Mouse (Mus musculus) layer of hippocampus, adult 9-11 months (tissue): ENCODE results near the gene Col2a1.
A peak's percentile ranks its signal among the peaks of the same experiment; 100 is the strongest.

ENCODE experiments used
- DNase-seq: peaks from one replicate; pipeline ENCODE4 v3.0.0; 2022

The Col2a1 gene

DNA sequence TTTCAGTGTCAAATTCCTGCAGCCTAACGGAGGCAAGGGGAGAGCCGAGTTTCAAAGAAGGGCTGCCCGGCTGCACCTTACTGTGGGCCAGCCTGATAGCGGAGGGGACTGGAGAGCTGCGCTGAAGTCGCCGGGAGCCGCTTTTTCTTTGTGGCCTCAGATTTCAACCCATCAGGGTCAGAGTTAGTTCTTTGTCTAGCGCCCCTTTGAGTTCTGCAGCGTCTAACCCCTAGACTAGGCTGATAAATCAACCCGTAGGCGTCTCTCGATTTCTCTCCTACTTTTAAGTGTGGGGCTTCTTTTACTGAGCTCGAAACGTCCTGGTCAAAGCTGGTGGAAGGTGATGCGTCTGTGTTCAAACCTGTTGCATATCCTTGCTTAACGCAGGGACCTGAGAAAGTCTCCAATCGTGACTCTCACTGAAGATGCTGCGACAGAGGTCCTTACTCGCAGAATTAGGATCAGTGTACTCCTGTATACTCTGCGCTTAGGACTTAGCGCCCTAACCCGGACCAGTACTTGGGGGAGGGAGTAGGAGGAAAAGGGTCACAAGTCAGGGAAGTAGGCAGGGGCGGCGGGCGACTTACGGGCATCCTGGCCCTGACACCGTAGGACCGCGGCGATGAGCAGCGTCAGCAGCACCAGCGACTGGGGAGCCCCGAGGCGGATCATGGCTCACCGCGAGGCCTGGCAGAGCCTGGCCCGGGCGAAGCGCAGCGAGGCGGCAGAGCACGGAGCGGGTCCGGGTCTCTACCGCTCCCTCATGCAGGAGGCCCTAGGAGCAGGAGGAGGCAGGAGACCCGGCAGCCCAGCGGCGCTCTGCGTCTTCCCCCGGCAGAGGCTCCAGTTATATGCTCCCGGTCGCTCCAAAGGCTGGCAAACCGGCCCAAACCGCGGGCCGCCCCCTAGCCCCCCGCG, at the start of gene Col2a1:
Gene Col2a1, minus strand, starts transcription at position 874 of the 918 bp plus-strand sequence.
- no peak for DNase-seq

DNA sequence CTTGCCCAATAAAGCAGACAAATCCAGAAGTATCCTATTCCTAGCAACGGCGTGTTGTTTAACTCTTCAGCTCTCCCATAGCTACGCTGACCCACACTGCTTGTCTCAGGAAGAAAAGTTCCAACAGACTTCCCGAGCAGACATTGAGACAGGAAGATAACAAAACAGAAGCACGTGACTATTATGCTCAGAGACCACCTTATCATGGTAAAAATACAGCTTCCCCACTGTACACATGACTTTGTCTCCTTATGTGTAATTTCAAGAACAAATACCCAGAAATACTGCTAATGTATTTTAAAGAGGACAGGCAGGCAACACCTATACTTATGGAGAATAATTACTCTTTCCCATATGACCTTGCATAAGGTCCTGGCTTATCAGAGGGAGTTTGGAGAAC, 47.2 kb upstream of the Col2a1 start:
- DNase-seq = no peak

DNA sequence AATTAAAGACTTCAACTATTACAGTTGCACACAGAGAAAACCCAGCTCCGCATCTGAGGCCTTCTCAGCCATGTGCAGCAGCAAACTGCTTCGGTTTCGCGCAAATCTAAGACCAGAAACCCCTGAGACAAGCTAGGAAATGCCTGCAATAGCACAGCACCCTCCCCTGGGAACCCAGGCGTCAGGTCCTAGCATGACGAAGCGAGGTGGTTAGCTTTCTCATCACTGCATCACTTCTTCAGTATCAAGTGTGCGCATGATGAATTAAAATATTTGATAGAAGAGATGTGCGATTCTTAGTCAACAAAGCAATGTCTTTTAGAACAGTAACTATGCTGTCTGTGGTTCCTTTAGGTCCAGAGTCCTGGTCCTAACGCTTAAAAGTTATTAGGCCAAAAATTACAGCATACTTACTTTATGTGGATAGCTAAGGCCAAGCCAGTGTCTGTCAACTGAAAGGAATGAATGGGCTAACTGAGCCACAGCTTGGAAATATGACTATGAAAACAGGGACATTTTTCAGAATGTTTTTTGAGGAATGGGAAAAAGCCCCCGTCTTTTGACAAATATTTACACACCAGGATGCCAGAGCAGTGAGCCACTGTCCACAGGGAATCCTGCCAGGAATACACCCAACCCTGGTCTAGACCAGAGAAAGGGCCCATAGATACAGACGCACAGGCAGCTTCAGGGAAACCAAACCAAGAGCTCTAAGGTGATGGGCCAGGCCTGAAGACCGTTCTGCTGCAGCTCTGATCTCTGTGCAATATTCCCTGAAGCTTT, 44.6 kb upstream of the Col2a1 start:
- no peak for DNase-seq

DNA sequence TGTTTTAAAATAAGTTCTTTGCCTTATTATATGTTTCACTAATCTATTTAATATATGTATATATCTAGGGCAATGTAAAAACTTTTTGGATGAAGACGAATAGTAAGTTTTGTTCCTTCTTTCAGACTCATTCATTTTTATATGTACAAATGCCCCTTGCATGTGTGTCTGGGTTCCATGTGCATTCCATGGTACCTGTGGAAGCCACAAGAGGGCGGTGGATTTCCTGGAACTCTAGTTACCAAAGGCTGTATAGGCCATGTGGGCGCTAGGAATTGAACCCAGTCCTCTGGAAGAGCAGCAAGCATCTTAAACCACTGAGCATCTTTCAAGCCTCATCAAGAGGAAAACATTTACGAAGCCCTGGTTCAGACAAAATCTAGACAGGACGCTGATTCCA, 39.9 kb upstream of the Col2a1 start:
- no peak for DNase-seq

DNA sequence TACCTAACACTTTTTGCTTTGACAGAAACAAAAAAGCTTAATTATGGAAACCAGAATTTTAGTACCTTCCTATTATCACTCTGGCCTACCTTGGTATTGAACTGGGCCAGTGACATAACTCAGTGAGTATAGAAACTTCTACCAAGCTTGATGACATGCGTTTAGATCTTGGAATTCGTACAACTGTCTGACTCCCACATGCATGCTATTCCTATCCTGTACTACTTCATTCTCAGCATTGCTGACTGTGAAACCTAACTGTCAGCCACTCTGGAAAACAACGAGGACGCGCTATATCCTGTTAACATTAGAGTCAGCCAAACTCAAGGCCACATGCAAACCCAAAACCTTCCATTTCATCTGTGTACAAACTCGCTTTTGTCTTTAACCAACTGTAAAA, 39.5 kb upstream of the Col2a1 start:
- DNase-seq = no peak

DNA sequence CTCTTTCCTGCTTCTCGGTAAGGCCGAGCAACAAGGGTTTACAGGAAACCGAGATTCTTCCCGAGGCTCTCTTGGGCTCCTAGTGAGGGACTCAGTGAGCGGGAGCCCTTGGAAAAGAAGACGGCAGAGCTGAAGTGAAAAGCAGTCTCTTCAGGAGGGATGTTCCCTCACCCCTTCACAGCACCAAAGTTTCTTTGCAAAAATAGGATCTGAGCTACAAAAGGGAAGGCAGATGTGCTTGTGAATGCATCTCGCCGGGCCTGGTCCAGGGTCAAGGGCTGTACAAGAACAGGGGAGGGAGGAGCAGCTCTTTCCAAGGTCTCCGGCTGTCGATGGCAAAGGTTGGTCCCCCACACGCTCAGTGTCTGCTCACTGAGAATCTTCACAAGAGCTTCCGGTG, 38.0 kb upstream of the Col2a1 start:
- no peak for DNase-seq

DNA sequence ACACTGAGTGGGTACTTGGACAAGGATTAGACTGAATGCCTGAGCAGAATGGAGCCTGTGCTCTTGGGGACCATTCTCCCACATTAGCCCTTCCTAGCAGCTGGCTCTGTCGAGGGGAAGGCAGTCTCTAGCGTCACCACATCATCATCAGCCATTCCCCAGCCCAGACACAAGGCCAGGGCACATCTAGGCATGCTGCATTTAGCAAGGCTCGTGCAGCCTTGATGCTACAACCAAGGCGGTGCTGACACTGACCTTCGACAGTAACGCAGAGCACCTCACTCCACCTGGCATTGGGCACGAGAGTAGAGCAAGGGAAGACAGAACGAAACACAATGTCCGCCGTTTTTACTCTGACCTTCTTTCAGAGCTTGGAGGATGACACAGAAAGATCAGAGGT, 35.2 kb upstream of the Col2a1 start:
- no peak for DNase-seq

DNA sequence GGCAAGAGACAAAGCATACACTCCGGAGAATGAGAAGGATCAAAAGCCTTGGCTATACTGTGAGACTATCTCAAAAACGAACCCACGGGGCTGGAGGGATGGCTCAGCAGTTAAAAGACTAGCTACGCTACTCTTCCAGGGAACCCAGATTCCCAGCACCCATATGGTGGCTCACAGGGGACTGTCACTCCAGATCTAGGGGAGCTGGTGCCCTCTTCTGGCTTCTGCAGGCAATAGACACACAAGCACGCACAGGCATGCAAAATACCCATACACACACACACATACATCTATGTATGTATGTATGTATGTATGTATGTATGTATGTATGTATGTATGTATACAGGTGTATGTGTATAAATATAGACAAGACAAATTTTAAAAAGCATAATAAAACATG, 32.1 kb upstream of the Col2a1 start:
- no peak for DNase-seq

DNA sequence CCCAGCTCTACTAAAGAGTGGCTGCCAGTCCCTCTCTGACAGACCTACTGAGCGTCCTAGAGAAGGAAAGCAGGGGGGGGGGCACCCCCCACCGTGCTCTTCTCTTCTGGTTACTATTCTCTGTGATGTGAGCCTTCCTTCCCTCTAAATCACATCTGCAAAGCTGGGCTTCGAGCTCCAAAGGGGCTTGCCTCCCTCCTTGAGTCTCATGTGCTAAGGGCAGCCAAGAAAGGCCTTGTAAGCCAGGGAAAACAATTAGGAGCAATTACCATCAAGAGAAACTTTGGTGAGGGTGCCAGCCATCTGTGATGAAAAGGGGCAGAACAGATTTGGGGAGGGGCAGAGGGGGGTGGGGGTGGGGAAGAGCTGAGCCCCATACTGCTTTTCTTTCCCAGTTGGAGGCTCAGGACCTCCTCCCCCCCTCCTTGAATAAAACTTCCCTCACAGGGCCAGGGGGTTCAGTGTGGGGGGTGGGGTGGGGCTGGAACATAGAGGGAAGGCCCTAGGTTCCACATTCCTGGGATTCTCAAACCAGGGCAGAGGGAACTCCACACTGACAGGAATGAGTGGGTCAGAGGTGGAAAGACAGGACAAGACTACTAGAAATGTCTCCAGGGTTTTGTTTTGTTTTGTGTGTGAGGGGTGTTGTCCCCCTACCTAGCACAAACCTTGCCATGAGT, 30.7 kb upstream of the Col2a1 start:
- no peak for DNase-seq

DNA sequence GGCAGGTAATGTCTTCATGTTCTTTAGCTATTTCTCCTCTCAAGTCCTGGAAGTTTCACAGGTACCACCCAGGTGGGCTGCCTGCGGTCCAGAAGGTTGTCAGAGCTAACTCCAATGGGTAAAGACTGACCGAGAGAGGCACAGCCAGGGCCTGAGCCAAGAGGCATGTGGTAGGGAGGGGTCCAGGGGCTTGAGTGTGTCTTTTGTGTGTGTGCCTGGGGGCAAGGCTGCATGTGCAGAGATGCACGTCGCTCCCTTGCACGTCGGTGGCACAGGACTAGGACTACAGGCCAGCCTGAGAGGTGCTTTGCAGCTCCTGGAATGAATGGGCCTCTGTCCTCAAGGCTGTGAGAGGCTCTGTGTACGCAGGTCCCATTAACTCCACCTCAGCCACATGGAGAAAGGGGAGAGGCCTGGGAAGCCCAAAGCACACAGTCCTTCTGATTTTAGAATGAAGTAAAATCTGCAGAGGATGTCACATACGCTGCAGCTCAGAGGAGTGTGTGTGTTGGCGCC, 28.8 kb upstream of the Col2a1 start:
- peak; percentile 9 for DNase-seq

DNA sequence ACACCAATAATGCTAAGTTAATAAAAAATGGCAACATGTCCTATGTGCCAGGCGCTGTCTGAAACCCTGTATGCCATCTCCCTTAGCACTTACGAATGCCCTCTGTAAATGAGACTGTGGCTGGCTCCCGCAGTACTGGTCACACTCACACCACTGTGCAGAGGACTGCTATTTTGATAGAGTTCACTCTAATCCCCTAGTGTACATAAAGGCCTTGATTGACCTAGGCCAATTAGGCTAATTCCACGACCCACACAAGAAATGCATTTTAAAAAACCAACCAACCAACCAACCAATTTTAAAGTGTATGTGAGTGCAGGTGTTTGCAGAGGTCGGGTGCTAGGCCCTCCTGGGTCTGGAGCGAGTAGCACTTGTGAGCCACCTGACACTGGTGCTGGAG, 25.3 kb upstream of the Col2a1 start:
- DNase-seq = no peak

DNA sequence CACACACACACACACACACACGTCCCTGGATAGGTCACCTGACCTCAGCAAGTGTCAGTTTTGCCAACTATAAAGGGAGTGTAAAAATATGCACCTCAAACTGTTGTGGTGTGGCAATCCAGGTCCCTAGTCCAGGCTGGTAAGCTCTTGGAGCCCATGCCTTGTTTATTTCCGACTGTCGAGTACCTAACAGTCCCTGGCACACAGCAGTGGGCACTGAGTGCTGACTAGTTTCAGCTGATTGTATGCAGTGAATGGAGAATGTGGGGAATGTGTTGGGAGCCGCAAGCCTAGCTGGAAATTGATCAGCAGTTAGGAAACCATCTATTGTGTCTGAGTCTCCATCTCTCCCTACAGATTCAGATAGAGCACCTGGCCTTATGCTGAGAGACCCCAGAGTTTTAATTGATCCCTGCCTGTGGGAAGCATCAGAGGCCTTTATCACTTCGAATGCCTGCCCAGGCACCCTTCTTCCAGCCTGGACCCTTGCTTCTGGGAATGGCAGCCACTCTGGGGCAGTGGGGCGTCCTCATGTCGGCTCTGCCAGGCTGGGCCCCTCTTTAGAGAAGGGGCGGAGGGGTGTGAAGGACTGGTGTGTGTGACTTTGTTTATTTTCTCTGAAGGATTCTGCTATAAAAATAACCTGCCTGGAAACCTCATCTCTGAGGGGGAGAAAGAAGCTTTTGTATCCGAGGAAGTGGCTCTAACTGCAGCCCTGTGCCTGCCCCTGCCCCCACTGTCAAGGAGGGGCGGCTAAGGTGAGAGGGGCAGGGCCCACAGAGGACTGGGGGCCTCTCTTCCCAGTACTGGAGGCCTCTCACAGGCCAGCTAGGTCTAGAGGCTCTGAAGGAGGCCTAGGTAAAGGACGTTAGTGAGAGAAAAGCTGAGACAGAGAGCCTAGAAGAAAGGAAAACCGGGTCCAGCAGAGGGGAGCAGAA, 22.7 kb upstream of the Col2a1 start:
- no peak for DNase-seq

DNA sequence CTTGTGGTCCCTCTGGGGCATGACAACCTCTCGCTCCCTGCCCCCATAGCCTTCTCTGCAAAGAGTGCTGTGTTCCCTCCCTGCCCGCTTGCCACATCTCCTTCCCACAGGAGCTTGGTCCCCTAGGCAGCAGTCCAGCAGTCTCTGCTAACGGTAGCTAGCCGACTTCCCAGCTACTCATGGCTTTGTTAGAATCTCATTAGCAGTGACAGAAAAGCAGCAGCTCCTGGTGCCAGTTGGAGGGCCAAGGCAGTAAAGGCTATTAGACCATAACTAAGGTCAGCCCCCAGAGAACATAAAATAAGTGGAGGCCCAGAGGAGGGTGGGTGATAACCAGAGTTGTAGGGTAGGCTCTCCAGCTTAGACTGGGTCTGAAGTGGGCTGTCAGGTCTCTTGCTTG, 21.1 kb upstream of the Col2a1 start:
- no peak for DNase-seq

DNA sequence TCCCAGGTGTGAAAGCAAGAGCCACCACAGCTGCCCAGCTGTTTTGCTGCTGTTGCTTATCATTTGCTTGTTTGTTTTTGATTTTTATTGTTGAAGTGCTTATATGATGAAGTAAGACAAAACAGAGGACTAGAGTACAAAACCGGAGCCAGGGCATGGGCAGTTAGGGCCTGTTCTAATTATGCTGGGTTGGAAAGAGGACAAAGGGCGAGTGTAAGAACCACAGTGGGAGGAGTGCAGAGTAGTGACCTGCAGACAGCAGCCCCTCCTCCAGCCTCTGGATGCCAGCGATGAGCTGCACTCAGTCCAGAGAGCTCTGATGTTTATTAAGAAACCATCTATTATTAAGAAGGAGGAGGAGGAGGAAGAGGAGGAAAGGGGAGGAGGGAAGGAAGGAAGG, 18.6 kb upstream of the Col2a1 start:
- no peak for DNase-seq

DNA sequence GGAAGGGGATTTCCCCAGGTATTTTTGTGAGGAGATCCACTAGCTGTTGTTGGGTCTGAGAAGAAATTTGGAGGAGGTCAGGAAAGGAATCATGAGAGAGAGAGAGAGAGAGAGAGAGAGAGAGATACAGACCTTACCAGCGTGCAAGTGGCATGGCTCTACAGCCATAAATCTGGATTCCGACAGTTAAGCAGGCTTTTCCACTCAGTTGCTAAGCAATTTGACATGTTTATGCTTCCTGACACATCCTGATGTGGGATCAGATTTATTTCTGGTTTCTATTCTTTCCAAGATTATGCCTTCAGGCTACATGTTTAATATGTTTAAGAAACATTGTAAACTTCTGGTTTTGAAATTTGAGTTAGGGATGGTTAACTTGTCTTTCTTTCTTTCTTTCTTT, 17.4 kb upstream of the Col2a1 start:
- no peak for DNase-seq

DNA sequence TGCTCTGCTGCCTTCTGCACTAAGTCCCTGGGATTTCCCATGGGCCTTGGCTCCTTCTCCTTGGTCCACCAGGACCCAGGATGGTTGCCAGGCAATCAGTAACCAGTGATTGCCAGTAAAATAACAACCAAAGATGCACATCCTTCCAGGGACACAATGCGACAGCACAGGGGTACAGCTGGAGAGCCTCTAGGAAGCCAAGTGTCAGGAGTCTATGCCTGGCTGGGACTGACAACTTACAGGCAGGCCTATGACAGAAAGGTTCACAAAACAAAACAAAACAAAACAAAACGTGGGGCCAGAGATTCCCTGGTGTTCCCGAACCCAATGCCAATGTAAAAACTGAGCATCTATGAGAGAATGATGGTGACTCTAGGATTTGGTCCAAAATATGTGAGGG, 14.6 kb upstream of the Col2a1 start:
- no peak for DNase-seq

DNA sequence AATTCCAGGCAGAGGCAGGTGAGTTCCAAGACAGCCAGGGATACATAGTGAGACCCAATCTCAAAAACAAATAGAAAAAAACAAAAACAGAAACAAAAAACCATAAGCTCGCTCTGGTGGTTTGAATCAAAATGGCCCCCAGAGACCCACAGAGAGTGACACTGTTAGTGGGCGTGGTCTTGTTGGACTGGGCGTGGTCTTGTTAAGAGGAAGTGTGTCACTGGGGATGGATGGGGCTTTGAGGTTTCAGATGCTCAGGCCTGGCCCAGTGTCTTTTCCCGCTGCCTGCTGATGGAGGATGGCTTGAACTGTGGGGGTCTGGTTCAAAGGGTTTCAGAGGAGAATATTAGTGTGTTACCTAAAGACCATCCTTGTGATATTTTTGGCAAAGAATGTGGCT, 13.4 kb upstream of the Col2a1 start:
- DNase-seq = no peak

DNA sequence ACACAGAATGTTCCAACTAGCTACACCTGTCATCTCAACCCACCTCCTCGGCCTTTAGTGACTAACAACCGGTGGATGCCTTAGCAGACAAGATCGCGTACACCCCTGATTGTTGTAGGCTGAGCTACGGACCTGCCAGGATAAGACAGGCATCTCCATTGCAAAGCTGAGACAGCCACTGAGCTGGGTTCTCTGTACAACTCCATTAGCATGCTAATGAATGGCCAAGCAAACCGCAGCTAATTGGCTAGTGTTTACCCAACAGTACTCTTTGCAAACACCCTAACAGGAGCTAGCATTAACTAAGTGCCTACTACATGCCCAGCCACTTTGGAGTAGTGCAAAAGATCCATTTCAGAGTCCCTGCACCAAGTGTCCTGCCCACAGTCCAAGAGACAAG, 8.3 kb upstream of the Col2a1 start:
- DNase-seq = no peak

DNA sequence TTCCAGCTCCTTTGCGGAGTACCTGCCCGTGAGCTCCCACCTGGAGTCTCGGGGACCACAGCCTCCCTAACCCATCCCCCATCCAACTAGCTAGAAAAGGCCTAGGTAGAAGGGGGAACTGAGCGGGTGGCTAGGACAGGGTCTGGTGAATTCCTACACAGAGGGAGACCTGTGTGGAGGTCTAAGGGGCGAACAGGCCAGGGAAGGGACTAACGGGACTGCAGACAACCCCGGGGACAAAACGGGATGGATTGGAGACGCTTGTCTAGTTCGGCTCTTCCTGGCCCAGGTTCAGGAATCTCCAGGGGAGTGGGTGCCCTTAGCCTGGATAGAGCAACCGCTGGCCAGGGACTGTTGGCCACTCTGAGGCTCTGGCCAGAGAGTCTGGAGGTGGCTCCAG, 686 bp upstream of the Col2a1 start:
- no peak for DNase-seq

DNA sequence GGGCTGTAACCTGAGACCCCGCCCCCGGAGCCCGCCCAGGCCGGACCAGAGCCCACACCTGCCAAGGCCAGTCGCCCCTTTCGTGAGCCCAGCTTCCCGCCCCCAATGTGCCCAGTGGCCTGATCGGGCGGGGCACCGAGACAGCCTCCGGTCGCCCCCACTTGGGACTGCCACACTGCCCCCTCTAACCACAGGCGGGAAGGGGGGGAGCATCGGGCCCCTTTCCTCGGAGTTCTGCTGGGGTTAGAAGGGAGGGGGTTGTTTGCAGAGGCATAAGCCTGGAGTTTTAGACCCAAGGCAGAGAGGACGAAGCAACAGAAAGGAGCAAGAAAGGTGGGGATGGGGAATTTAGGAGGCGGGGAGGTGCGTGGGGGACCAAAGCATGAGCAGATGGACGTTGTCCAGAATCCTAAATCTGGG, 255 bp upstream of the Col2a1 start:
- no peak for DNase-seq

DNA sequence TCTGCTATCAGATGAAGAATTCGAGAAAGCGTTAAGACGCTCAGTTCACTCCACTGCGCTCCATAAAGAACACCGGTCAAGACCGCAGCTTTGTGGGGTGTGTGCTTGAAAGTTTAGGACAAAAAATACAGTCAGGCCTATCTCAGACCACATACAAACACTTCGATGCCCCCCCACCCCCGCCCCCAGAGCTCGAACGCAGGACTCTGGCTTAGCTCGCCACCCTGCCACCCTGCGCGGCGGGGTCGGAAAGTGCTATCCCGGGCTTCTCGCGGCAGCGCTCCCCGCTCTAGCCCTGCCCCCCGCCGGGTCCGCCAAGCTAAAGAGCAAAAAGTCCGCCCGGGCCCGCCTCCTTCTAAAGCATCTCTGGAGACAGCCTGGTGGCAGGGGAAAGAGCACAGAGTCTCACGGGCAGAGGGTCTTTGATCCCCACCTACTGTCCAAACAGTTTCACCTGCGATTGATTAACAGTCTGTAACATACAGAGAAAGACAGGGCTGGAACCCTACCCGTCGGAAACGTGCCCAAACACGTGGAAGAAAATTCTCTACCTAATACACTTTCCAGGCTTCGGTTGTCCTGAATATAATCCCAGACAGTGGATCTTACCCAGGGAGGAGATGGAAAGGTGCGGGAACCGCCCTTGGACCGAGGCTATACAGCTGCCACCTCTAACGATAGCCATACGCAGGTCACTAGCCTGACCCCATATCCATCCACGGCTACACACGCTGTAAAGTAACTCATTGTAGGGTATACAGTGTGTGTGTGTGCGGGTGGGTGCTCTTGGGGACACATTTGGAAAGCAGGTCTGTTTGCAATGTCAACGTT, 1.3 kb downstream of the Col2a1 start:
- DNase-seq = no peak
